Mouse (Mus musculus): Measurements from ENCODE around the gene Tpm4. TPM values are rescaled to one million over a fixed set of nuclear protein-coding genes. Genes with fewer than 3 reads are reported as not detected.
"Not testable (repeated sequence)": the region's sequence is repeated elsewhere in the genome, so short reads cannot be mapped to it uniquely, and the experiment has no call there.

Tpm4 gene
- total RNA-seq (2015; ENCODE audit: low replicate concordance) (22.5 and 25.9 TPM in 2 replicates), total RNA-seq (2017; ENCODE audit: low replicate concordance) (27.3 and 27.9 TPM in 2 replicates)

DNA sequence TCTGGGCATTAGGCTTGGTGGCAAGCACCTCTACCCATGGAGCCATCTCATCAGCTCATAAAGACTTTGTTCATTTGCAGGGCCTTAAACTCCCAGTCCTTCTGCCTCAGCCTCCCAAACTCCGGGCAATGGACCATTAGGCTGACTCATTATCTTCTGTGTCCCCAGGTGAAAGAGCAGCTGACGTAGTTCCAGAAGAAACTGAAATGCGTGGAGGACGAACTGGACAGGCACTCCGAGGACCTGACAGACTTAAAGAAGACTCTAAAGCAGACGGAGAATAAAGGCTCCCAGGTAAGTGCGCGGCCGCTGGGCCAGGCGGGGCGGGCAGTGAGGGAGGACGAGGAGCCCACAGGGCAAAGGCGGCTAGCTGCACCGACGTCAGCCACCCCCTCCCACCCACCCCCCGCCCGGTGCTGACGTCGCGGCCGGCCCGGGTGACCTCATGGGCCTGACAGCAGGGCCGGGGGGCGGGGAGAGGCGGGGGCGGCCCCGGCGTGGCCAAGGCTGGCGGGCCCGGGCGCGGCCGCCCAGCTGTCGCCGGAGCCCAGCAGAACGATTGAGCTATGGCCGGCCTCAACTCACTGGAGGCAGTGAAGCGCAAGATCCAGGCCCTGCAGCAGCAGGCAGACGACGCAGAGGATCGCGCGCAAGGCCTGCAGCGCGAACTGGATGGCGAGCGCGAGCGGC, at the start of gene Tpm4:
Tpm4 (plus strand) TSS at position 220 of the 690 bp plus-strand sequence.
- ATAC-seq (replicated peaks; ENCODE audit: low FRiP score, poor library complexity, severe bottlenecking): no peak

DNA sequence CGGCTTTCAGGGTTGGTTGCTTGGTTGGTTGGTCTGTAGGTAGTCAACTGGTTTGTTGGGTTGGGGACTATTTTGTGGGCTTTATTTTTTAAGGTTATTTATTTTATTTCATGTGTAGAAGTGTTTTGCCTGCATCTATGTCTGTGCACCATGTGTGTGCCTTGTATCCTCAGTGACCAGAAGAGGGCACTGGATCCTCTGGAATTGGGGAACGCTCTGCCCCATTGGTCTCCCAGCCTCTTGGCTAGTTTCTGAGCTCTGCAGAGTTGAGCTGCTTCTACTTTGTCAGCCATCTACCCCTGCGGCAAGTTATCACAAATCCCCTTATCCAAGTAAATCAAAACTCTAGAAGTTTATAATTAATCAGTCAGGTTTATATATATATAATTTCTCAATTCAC, 47.2 kb upstream of the Tpm4 start:
- ATAC-seq (replicated peaks; ENCODE audit: low FRiP score, poor library complexity, severe bottlenecking): not testable (repeated sequence)

DNA sequence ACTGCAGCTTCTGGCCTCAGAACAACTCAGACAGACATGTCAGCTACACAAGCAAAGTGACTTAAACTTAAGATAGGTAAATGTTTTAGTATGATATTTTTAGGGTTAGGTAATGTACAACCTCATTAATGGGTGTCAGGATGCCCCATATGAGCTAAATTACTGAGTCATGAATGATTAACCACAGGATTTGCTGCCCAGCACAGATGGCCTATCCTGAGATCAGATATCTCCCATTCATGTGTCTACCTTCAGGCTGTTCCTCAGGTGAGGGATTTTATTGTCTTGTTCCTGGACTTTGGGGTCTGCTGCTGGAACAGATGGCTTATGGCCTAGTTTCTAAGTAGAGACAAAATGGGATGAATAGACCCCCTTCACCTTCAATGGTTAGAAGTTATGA, 38.1 kb upstream of the Tpm4 start:
- ATAC-seq (replicated peaks; ENCODE audit: low FRiP score, poor library complexity, severe bottlenecking): not testable (repeated sequence)

DNA sequence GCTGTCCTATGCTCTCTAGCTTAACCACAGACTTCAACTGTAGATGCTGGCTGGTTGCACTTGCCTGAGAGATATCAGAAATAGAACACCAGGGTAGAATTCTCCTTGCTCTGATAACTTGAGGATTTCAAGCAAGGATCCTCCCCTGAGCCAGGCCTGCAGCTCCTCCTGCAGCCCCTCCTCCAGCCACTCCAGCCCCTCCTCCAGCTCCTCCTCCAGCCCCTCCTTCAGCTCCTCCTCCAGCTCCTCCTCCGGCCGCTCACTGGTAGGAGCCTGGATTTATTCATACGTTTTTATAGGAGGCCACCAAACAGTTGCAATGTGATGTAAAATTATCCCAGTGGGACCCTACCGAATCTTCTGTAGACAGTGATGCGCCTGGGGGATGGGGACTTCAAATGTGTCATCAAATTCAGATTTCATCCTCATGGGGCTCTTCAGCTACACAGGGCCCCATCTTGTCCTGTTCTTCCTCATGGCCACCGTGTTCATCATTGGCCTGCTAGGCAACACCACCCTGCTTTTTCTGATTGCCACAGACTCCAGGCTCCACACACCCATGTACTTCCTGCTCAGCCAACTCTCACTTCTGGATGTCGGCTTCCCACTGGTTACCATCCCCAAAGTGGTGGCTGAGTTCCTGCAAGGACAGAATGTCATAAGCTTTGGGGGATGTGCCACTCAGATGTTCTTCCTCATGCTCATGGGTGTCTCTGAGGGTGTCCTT, 35.2 kb upstream of the Tpm4 start:
- not testable (repeated sequence) for ATAC-seq (replicated peaks; ENCODE audit: low FRiP score, poor library complexity, severe bottlenecking)

DNA sequence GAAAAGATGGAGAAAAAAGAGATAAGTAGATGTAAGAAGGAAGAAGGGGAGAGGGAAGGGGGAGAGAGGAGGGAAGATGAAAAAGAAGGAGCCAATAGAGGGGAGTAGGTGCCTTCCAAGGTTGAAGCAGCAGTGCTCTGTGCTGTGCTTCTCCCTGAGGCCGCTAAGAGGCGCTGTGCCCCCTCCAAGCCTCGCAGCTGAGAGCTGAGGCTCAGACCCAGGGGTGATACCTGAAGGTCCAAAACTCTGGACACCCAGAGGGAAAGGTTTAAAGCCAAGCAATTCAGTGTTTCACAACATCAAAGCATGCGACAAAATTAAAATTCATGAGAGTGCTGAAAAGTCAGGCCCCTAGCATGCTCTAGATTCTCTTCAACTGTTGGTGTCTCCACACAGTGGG, 29.6 kb upstream of the Tpm4 start:
- ATAC-seq (replicated peaks; ENCODE audit: low FRiP score, poor library complexity, severe bottlenecking): no peak

DNA sequence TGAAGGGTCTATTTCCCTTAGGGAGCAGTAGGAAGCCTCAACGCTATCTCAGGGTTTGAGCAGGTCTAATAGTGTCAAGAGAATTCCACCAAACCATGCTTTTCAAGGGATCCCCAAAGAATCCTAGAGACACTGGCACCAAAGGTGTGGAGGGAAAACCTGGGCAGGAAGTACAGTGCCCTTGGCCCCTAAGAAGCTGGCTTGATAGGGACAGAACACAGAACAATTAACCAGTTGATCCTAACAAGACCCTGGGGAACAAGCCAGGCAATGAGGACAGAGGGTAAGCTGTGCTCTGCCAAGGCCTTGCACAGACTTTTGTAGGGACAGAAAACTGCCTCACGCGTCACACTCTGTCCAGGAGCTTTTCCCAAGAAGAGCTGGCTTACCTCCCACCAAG, 28.0 kb upstream of the Tpm4 start, which contains the start of gene Olfr374:
Olfr374 (plus strand) TSS at position 301 of the 400 bp plus-strand sequence.
- ATAC-seq (replicated peaks; ENCODE audit: low FRiP score, poor library complexity, severe bottlenecking): no peak

DNA sequence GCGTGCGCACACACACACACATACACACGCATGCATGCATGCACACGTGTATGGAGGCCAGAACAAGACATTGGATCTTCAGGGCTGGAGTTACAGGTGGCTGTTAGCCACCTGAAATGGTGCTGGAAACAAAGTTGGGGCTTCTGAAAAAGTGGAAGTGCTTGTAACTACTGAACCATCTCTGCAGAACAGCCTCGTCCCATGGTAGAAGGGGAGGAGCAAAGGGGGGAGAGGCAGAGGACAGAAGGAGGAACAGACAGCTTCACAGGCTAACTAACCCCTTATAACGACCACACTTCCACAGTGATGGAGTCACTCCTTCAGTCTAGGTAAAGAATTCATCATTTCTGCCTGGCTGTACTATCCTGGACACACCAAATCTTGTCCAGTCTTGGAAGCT, 23.9 kb upstream of the Tpm4 start:
- no peak for ATAC-seq (replicated peaks; ENCODE audit: low FRiP score, poor library complexity, severe bottlenecking)

DNA sequence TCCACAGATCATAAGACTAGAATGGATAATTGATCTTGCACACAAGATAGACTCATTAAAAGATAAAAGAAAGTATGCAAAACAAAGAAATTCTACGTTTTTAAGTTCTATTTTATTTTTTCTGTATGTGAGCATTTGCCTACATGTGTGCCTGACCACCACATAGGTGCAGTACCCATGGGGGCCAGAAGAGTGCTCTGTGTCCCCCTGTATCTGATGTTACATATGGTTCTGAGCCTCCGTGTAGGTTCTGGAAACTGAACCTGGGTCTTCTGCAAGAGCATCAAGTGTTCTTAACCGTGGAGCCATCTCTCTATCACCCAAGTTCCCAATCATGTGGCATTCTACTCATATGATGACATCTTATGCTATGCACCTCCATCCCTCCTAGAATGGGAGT, 22.3 kb upstream of the Tpm4 start:
- no peak for ATAC-seq (replicated peaks; ENCODE audit: low FRiP score, poor library complexity, severe bottlenecking)

DNA sequence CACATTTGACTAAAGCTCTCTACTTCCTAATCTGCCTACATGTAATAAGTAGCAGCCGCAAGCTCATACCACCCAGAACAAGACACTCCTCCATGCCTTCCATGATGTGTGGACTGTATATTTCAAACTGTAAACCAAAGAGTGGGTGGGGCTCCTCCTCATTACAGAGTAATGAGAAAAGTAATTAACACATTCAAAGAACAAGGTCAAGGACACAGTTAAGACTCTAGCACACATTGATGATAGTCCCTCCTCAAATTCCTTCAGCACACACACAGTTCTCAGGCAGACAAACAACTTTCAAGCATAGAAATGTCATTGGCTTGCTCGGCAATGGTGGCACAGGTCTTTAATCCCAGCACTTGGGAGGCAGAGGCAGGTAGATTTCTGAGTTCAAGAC, 19.6 kb upstream of the Tpm4 start:
- no peak for ATAC-seq (replicated peaks; ENCODE audit: low FRiP score, poor library complexity, severe bottlenecking)

DNA sequence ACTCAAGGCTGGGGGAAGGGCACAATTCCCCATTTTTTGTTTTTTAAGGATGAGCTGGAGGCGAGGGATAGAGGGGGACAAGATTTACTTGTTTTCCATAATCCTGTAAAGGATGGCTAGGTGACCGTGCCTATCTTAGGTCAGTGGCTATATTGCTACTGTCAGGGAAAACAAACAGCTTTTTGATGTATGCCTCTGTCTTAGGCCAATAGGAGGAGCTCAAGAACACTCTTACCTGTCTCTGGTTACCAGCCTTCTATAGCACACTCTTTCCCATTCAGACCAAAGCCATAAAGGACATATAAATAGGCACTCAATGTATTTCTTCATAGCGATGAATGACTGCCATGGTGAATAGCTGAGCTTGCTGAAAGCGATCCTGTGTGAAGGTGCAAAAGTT, 16.2 kb upstream of the Tpm4 start:
- ATAC-seq (replicated peaks; ENCODE audit: low FRiP score, poor library complexity, severe bottlenecking): no peak

DNA sequence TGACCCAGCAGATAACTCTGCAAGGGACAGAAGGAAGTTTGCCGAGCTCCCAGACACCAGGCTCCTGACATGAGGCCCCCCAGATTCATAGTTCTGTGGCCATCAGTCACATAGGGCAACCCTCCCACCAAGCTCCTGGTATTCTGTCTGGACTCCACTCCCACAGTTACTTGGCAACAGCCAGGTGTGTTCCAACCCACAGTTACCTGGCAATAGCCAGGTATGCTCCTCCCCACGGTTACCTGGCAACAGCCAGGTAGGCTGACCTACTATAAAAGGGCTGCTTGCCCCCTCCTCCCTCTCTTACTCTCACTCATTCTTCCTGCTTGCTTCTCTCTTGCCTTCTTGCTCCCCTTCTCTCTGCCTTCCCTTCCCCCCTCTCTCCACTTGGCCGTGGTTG, 13.3 kb upstream of the Tpm4 start:
- not testable (repeated sequence) for ATAC-seq (replicated peaks; ENCODE audit: low FRiP score, poor library complexity, severe bottlenecking)

DNA sequence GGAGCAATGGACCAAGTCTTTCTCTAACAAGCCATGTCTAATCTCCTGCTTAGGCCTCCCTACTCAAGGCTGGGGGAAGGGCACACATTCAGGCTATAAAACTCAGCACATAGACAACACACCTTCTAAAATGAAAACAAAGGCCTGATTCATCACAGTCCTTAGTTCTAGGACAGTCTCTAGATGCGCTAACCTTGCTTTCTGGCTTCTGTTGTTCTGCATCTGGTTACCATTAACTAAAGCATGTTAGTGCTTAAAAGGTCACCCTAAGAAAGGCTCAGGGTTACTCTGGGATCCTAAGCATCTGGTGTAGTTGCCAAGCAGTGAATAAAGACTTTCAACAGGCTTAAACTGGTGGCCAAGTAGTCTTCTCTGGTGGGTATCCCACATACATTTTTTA, 12.8 kb upstream of the Tpm4 start:
- no peak for ATAC-seq (replicated peaks; ENCODE audit: low FRiP score, poor library complexity, severe bottlenecking)

DNA sequence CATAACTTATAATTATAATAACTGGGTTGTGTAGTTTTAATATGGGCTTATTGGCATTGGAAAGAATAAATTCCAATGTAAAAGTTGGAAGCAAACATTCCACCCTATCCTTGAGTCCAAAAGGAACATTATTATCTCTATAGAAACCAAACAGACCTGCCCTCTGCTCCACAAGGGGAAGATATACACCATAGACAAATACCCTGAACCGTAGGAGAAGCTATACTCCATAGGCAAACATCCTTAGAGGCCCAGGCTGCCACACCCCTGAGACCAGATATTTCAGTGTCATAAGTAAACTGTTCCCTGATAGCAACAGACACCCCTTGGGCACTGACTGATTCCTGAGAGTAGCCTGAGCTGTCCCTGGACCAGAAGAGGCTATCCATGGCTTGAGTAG, 6.9 kb upstream of the Tpm4 start:
- ATAC-seq (replicated peaks; ENCODE audit: low FRiP score, poor library complexity, severe bottlenecking): no peak

DNA sequence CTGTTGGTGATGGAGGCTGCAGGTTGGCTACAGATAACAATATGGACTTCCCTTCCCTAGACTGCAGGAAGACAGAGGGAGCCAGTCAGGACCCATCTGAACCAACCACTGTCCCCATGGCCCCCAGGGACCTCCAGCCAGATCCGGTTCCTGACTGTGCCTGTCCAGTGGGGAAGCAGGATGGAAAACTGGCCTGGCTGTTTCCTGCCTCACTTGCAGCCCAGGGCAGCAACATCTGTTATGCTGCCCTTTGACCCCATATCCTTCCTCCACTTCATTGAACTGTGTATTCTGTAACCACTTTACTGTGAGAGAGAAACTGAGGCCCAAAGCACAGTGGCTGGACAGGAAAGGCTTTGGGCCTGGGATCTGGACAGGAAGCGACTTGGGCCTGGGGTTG, 3.5 kb upstream of the Tpm4 start:
- no peak for ATAC-seq (replicated peaks; ENCODE audit: low FRiP score, poor library complexity, severe bottlenecking)

DNA sequence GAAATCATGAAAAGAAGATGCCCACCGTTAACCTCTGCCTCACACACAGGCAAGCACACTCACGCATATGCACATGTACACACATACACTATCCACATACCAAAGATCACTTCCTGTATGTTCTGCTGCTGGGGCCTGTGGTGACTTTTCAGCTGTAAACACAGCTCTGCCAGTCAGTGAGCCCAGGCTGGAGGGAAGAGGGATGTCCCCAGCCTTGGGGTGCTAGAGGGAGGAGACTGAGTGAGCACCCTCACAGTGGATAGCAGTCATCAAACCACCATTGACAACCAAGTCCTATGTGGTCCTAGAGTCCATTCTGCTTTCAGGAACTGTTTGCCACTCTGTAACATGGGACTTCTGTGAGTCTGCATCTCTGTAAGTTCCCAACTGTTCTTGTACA, 2.9 kb upstream of the Tpm4 start:
- ATAC-seq (replicated peaks; ENCODE audit: low FRiP score, poor library complexity, severe bottlenecking): no peak

DNA sequence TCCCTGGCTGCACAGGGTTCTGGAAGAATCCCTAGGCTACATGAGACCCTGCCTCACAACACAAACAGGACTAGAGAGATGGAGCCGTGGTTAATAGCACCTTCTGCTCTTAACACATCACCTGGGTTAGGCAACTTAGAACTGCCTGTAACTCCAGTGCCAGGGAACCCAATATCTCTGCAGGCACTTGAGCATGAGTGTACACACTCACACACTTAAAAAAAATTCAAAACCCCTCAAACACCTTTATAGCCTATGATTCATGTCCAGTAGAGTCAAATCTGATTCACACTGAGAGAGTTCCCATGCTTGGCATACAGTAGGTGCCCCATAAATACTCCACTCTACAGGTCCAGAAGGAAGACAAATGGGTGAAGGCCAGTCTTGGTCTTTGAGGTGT, 2.4 kb upstream of the Tpm4 start:
- no peak for ATAC-seq (replicated peaks; ENCODE audit: low FRiP score, poor library complexity, severe bottlenecking)

DNA sequence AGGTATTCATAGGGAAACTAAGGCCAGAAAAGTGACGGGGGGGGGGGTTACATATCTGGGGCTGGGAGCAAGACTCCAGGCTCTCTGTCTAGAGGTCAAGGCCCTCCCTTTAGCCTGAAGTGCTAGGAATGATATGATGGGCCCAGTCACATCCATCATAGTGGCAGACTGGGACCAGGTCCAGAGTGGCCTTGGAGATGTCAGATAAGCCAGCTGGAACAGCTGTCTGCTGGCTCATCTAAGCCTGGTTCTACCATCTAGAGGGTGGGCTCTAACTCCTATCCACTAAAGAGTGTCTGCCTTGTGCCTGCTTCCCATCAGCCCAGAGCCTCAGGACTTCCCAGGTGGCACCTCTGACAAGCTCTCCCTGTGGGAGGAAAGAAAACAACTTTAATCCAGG, 1.9 kb upstream of the Tpm4 start:
- ATAC-seq (replicated peaks; ENCODE audit: low FRiP score, poor library complexity, severe bottlenecking): no peak

DNA sequence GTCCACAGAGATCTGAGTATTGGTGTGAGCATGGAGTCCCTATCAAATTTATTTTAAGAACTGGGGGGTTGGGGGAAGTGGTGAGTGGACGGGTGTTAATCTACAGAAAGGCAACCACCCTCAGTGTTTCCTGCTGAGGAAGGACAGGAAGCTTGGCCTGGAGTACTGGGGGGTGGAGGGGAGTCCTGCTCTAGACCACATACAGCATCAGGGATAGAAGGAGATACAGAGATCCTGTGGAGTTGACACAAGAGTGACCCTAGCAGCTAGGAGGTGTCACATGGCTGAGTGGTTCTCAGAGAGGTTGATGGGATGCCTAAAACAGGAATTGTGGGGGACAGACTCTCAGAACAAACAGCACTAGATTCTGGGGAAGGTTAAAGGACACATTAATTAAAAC, 1.3 kb upstream of the Tpm4 start:
- ATAC-seq (replicated peaks; ENCODE audit: low FRiP score, poor library complexity, severe bottlenecking): no peak

DNA sequence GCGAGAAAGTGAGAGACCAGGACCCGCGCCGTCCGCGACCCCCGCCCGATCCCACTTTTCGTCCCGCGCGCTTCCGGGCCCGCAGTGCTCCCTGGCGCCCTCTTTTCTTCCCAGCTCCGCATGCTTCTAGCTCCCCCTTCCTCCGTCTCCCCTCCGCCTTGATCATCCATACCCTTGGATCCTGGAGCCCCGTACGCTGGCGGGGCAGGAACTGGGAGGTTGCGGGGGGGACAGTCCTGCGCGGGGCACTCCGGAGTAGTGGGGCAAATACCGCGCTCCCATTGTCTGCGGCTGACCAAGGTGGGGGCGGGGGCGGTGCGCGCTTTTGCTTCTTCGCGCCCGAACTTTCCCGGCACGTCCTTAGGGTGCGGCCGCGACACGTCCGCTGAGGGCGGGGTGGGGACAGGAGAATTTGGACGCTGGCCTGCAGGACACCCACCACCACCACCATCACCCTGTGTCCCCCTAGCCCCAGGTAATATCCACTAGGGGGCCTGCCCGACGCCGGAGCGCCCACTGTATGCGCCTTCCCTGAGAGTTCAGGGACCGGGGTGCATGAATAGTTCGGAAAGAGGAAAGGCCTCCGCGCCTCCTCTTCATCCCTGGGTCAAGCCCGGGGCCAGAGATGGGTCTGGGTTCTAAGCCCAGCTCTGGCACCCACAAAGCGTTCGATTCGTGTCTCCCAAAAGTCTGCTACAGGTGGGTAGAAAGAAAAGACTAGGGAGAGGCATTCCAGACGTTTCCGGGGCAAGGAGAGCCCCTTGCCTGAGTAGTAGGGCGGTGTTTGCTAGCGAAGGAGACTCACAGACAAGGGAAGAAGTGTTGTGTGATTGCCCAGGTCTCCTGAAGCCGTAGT, 899 bp downstream of the Tpm4 start:
- ATAC-seq (replicated peaks; ENCODE audit: low FRiP score, poor library complexity, severe bottlenecking): no peak

DNA sequence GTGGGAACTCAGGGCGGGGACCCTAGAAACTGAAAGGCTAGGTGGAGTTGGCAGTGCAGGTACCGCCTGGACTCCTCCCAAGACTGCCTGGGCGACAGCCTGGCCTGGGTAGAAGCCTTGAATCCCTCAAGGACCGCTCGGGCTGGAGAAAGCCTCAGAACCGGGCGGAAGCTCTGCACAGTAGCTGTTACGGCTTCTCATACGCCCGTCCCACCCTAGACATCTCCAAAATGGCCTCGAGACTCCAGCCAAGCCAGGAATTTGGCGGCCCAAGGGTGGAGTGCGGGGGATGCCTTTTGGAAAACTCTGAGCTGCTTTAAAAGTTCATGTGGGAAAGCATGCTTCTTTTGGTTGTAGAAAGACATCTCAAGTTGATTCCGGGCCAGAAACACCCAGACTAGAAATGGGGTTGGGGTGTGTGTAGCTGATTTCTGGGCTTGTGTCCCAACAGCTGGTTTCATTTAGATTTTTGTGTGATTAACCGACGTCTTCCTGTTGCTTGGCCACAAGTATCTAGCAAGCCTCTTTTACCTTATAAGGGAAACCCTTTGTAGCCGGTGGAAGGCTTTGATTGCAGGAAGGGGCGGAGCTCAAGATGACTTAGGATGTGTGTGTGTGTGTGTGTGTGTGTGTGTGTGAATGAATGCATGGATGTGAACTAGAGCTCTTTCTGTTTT, 1.7 kb downstream of the Tpm4 start:
- no peak for ATAC-seq (replicated peaks; ENCODE audit: low FRiP score, poor library complexity, severe bottlenecking)

Measured in erythroblast, adult 5-6 weeks (primary cell).